Mouse (Mus musculus): ENCODE measurements around the gene Gigyf2. TPM values are rescaled to one million over a fixed set of nuclear protein-coding genes. Genes with fewer than 3 reads are reported as not detected.
A peak's percentile ranks its signal among the peaks of the same experiment; 100 is the strongest.

Gigyf2 gene
- polyA plus RNA-seq, 1 experiment from 2014 or later, result 17.3 TPM

DNA sequence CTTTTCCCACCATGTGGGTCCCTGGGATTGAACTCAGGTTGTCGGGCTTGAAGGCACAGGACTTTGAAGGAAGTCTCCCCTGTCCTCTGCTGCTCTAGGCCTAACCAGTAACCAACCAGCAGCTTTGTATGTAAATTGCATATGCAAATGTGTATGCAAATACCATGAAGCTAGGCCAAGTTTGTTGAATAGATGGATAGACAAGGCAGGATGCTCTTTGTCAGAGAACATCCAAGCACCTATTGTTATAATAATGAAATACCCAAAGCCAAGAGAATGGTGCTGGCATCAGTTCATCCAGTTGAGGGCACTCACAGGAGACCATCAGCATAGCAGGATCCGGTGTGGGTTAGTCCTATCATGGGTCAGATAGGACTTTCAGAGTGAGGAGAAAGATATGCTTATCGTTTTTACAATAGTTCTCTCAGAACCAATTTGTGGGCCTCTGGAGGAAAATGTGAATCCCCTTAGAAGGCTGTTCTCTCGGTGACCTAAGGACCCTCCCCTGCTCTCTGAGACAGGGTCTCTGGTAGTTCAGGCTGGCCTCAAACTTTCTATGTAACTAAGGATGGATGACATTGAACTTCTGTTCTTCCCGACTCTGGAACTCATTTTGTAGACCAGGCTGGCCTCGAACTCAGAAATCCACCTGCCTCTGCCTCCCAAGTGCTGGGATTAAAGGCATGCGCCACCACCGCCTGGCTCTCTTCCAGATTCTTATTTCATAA is 12.8 kb upstream of the Gigyf2 start:
- Histone ChIP-seq H3K36me3 (ENCODE audit: control insufficient read depth, insufficient read depth) (no peaks in the 10 kb centered on the region), H3K4me1 (ENCODE audit: control insufficient read depth, low read depth, low read length) (no peaks in the 10 kb centered on the region), H3K27ac (ENCODE audit: low read length) (no peak overlapping the region), H3K4me2 (ENCODE audit: low read depth, low read length) (no peak overlapping the region), H3K9ac (ENCODE audit: low read depth, low read length) (no peak overlapping the region), H3K27me3 (ENCODE audit: control insufficient read depth, insufficient read depth, low read depth, low read length) (no peaks in the 10 kb centered on the region), H3K4me3 (ENCODE audit: low read depth, low read length) (no peak overlapping the region), H3K9me3 (replicated peaks; ENCODE audit: control insufficient read depth, low read length) (no peaks in the 10 kb centered on the region)
- 66% methylated on average over 8 of the region's 8 CpGs for WGBS (ENCODE audit: insufficient replicate concordance)
- no peak for ATAC-seq (ENCODE audit: low read depth)

DNA sequence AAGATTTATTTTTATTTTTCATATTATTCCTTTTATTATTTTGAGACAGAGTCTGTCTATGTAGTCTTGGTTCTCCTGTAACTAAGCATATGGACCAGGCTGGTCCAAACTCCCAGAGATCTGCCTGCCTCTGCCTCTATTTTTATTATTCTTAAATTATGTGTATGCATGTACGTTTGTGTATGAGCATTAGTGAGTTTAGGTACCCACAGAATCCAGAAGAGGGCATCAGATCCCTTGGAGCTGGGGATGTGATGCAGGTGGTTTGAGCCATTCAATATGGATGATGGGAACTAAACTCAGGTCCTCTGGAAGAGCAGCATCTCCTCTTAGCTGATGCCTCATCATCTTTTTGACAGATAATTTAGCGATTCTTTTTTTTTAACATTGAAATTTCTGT is 11.4 kb upstream of the Gigyf2 start:
- no peak for ATAC-seq (ENCODE audit: low read depth)
- H3K9me3 ChIP-seq (replicated peaks; ENCODE audit: control insufficient read depth, low read length), result no peaks in the 10 kb centered on the region
- no peak overlapping the region for H3K4me2 ChIP-seq (ENCODE audit: low read depth, low read length)
- H3K4me3 ChIP-seq (ENCODE audit: low read depth, low read length), result no peak overlapping the region
- no peaks in the 10 kb centered on the region for H3K27me3 ChIP-seq (ENCODE audit: control insufficient read depth, insufficient read depth, low read depth, low read length)
- no peaks in the 10 kb centered on the region for H3K4me1 ChIP-seq (ENCODE audit: control insufficient read depth, low read depth, low read length)
- H3K27ac ChIP-seq (ENCODE audit: low read length), result no peak overlapping the region
- H3K9ac ChIP-seq (ENCODE audit: low read depth, low read length), result no peak overlapping the region
- WGBS (ENCODE audit: insufficient replicate concordance), result 73% methylated on average over 2 of the region's 2 CpGs
- no peaks in the 10 kb centered on the region for H3K36me3 ChIP-seq (ENCODE audit: control insufficient read depth, insufficient read depth)

DNA sequence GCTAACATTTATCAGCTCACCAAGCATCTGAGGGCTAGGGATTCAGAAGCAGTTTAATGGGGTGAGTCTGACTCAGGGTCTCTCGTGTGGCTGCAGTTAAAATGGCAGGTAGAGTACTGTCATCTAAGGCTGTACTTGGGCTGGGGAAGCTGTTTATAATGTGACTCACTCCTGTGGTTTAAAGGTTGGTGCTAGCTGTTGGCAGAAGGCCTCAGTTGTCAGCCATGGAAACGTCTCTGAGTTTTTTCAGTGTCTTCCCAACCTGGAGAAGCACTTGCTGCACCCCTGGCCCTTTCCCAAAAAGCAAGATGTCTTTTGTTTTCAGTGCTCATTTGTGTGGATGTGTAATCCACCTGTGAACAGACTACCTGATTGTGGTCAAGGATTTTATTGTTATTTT is 10.9 kb upstream of the Gigyf2 start:
- Histone ChIP-seq H3K9me3 (replicated peaks; ENCODE audit: control insufficient read depth, low read length) (no peaks in the 10 kb centered on the region), H3K4me1 (ENCODE audit: control insufficient read depth, low read depth, low read length) (no peaks in the 10 kb centered on the region), H3K4me2 (ENCODE audit: low read depth, low read length) (no peak overlapping the region), H3K4me3 (ENCODE audit: low read depth, low read length) (no peak overlapping the region), H3K27ac (ENCODE audit: low read length) (no peak overlapping the region), H3K36me3 (ENCODE audit: control insufficient read depth, insufficient read depth) (no peaks in the 10 kb centered on the region), H3K27me3 (ENCODE audit: control insufficient read depth, insufficient read depth, low read depth, low read length) (no peaks in the 10 kb centered on the region), H3K9ac (ENCODE audit: low read depth, low read length) (no peak overlapping the region)
- WGBS (ENCODE audit: insufficient replicate concordance), result 48% methylated on average over 2 of the region's 2 CpGs
- ATAC-seq (ENCODE audit: low read depth), result no peak

DNA sequence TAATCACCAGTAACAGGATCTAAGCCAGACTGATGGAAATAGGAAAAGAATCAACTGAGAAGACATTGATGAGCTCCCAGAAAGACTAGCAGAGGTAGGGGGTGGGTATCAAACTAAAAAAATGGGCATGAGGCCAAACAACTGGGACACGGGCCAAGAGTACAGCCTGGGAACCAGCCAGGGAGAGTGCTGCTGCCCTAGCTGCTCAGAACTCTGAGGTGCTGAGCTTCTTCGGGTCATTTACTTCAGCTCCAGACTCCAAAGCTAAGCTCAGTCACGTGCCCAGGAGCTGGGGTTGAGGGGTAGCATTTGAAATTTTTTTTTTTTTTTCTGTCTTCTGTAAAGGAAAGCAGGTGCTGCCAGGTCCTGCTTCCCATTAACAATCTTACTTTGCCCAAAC is 10.1 kb upstream of the Gigyf2 start:
- Histone ChIP-seq H3K9me3 (replicated peaks; ENCODE audit: control insufficient read depth, low read length) (no peaks in the 10 kb centered on the region), H3K9ac (ENCODE audit: low read depth, low read length) (no peak overlapping the region), H3K36me3 (ENCODE audit: control insufficient read depth, insufficient read depth) (no peaks in the 10 kb centered on the region), H3K27ac (ENCODE audit: low read length) (no peak overlapping the region), H3K27me3 (ENCODE audit: control insufficient read depth, insufficient read depth, low read depth, low read length) (no peaks in the 10 kb centered on the region), H3K4me2 (ENCODE audit: low read depth, low read length) (no peak overlapping the region), H3K4me1 (ENCODE audit: control insufficient read depth, low read depth, low read length) (no peaks in the 10 kb centered on the region), H3K4me3 (ENCODE audit: low read depth, low read length) (no peak overlapping the region)
- WGBS (ENCODE audit: insufficient replicate concordance), result 38% methylated on average over 3 of the region's 3 CpGs
- peak; percentile 53; the same call in 1 of the 2 replicates for ATAC-seq (ENCODE audit: low read depth)

DNA sequence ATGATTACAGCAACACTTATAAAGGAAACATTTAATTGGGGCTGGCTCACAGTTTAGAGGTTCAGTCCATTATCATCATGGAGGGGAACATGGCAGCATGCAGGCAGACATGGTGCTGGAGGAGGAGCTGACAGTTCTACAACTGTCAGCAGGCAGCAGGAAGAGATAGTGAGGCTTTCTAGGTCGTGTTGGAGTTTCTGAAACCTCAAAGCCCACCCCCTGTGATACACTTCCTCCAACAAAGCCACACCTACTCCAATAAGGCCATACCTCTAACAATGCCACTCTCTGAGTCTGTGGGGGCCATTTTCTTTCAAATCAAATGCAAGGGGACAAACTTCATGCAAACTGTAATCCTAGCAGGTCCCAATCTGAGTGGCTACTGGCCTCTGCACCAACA is 5.7 kb upstream of the Gigyf2 start:
- no peaks in the 10 kb centered on the region for H3K4me1 ChIP-seq (ENCODE audit: control insufficient read depth, low read depth, low read length)
- H3K36me3 ChIP-seq (ENCODE audit: control insufficient read depth, insufficient read depth), result no peaks in the 10 kb centered on the region
- WGBS (ENCODE audit: insufficient replicate concordance), result 4% methylated on average over 1 of the region's 1 CpGs
- no peak overlapping the region for H3K4me3 ChIP-seq (ENCODE audit: low read depth, low read length)
- H3K4me2 ChIP-seq (ENCODE audit: low read depth, low read length), result no peak overlapping the region
- no peak overlapping the region for H3K9ac ChIP-seq (ENCODE audit: low read depth, low read length)
- no peak for ATAC-seq (ENCODE audit: low read depth)
- no peaks in the 10 kb centered on the region for H3K9me3 ChIP-seq (replicated peaks; ENCODE audit: control insufficient read depth, low read length)
- no peaks in the 10 kb centered on the region for H3K27me3 ChIP-seq (ENCODE audit: control insufficient read depth, insufficient read depth, low read depth, low read length)
- H3K27ac ChIP-seq (ENCODE audit: low read length), result no peak overlapping the region

DNA sequence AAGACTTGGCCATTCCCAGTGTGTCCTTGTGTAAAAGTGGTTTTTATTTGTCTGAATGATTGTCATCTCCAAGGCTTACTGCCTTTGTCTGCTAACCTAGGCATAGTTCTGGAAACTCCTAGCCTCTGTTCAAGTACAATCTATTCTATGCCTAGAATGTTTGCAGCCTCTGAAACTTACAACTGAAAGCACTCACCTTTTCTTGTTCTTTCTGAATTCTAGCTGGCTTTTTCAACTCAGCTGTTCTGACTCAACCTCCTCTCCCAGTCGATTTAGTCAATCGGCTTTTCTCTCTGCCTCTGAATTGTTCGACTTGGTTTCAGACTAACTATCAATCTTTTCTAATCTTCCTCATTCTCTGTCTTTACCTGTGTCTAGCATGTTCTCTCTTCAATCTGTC is 4.0 kb upstream of the Gigyf2 start:
- Histone ChIP-seq H3K9ac (ENCODE audit: low read depth, low read length) (no peak overlapping the region), H3K27ac (ENCODE audit: low read length) (no peak overlapping the region), H3K27me3 (ENCODE audit: control insufficient read depth, insufficient read depth, low read depth, low read length) (no peaks in the 10 kb centered on the region), H3K4me2 (ENCODE audit: low read depth, low read length) (no peak overlapping the region), H3K36me3 (ENCODE audit: control insufficient read depth, insufficient read depth) (no peaks in the 10 kb centered on the region), H3K4me3 (ENCODE audit: low read depth, low read length) (no peak overlapping the region), H3K9me3 (replicated peaks; ENCODE audit: control insufficient read depth, low read length) (no peaks in the 10 kb centered on the region), H3K4me1 (ENCODE audit: control insufficient read depth, low read depth, low read length) (peaks cover 3% of the 10 kb centered on the region)
- ATAC-seq (ENCODE audit: low read depth), result no peak
- WGBS (ENCODE audit: insufficient replicate concordance), result 67% methylated on average over 3 of the region's 3 CpGs

DNA sequence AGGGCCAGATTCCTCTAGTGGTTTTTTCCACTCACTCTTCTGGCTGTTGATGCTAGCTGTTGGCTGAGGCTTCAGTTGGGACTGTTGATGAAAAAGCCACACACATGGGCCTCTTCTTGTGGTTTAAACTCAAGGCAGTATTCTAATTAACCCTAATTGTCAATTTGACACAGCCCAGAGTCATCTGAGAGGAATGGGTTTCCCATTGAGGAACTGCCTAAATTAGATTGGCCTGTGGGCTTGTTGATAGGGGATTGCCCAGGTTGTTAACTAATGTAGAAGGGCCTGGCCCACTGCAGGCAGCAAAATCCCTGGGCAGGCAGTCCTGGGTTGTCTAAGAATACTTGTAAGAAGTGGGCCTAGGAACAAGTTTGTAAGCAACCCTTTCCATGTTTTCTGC is 2.1 kb upstream of the Gigyf2 start:
- H3K36me3 ChIP-seq (ENCODE audit: control insufficient read depth, insufficient read depth), result no peaks in the 10 kb centered on the region
- peaks cover 8% of the 10 kb centered on the region for H3K4me1 ChIP-seq (ENCODE audit: control insufficient read depth, low read depth, low read length)
- H3K27me3 ChIP-seq (ENCODE audit: control insufficient read depth, insufficient read depth, low read depth, low read length), result no peaks in the 10 kb centered on the region
- no peak overlapping the region for H3K4me3 ChIP-seq (ENCODE audit: low read depth, low read length)
- H3K9ac ChIP-seq (ENCODE audit: low read depth, low read length), result no peak overlapping the region
- ATAC-seq (ENCODE audit: low read depth), result no peak
- H3K4me2 ChIP-seq (ENCODE audit: low read depth, low read length), result no peak overlapping the region
- H3K9me3 ChIP-seq (replicated peaks; ENCODE audit: control insufficient read depth, low read length), result no peaks in the 10 kb centered on the region
- no peak overlapping the region for H3K27ac ChIP-seq (ENCODE audit: low read length)

DNA sequence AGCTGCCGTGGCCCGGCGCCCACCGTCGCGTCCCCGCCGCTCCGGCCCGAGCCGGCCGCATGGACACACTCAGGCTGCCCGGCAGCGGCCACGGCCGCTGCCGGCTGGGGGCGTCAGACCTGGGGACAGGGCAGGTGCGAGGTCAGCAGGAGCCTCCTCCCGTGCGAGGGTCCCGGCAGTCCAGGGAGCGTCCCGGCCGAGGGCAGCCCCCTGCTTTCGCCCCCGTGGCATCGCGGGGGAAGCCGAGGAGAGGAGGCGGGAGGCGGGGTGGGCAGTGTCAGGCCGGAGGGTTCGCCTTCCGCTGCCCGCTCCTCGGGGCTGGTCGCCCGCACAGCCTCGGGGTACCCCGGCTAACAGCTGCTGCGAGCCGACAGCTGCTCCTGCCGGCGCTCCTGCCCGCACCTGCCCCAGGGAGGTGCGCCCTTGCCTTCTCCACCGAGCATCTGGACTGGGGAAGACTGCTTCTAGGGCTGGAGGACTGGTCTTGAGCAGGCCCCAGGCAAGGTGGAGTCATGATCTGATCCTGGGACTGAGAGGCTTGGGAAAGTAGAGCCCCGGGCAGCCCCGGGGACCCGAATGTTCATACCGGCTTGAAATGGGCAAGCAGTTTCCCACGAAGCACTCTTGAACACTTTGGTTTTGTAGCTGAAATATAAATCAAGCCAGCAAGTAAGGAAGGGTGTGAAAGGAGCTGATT is 515 bp downstream of the Gigyf2 start:
- Histone ChIP-seq H3K36me3 (ENCODE audit: control insufficient read depth, insufficient read depth) (no peaks in the 10 kb centered on the region), H3K4me3 (ENCODE audit: low read depth, low read length) (peak overlapping the region; percentile 88), H3K9me3 (replicated peaks; ENCODE audit: control insufficient read depth, low read length) (no peaks in the 10 kb centered on the region), H3K9ac (ENCODE audit: low read depth, low read length) (peak overlapping the region; percentile 95), H3K4me1 (ENCODE audit: control insufficient read depth, low read depth, low read length) (peaks cover 12% of the 10 kb centered on the region), H3K27ac (ENCODE audit: low read length) (peak overlapping the region; percentile 82), H3K4me2 (ENCODE audit: low read depth, low read length) (peak overlapping the region; percentile 67), H3K27me3 (ENCODE audit: control insufficient read depth, insufficient read depth, low read depth, low read length) (no peaks in the 10 kb centered on the region)
- ATAC-seq (ENCODE audit: low read depth), result peak; percentile 70
- WGBS (ENCODE audit: insufficient replicate concordance), result under 1% methylated on average over 42 of the region's 53 CpGs

DNA sequence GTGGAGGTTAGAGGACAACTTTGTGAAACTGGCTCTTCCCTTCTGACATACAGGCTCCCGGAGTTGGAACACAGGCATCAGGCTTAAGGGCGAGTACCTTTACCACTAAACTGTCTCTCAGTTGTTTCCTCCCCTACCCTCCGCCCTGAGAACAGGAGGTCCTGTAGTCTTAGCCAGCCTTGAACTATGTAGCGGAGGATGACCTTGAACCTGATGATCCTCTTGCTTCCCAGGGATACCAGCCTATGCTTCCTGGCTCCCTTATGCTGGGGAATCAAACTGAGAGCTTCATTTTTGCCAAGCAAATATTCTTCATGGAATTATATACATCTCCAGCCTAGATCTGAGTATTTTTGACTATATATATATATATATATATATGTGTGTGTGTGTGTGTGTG is 5.0 kb downstream of the Gigyf2 start:
- Histone ChIP-seq H3K9ac (ENCODE audit: low read depth, low read length) (no peak overlapping the region), H3K36me3 (ENCODE audit: control insufficient read depth, insufficient read depth) (peaks cover 9% of the 10 kb centered on the region), H3K27me3 (ENCODE audit: control insufficient read depth, insufficient read depth, low read depth, low read length) (no peaks in the 10 kb centered on the region), H3K9me3 (replicated peaks; ENCODE audit: control insufficient read depth, low read length) (no peaks in the 10 kb centered on the region), H3K27ac (ENCODE audit: low read length) (no peak overlapping the region), H3K4me2 (ENCODE audit: low read depth, low read length) (no peak overlapping the region), H3K4me3 (ENCODE audit: low read depth, low read length) (no peak overlapping the region), H3K4me1 (ENCODE audit: control insufficient read depth, low read depth, low read length) (peaks cover 9% of the 10 kb centered on the region)
- WGBS (ENCODE audit: insufficient replicate concordance), result 85% methylated on average over 4 of the region's 4 CpGs
- no peak for ATAC-seq (ENCODE audit: low read depth)

Data from liver, embryonic 16.5 days (tissue).